Mouse (Mus musculus) limb, embryonic 11.5 days (tissue): ENCODE measurements around the gene Aldh1a1. TPM values are rescaled to one million over a fixed set of nuclear protein-coding genes. Genes with fewer than 3 reads are reported as not detected.
"Not testable (repeated sequence)": the region's sequence is repeated elsewhere in the genome, so short reads cannot be mapped to it uniquely, and the experiment has no call there.

Experiments
- ATAC-seq: fragments of 200-750 bp; cut with Nextera tagmentation; 2 replicates; pipeline ENCODE4 v1.8.0; 2017; ENCODE audit warnings: low read depth; ENCODE audit not compliant: insufficient number of reproducible peaks, low FRiP score, low TSS enrichment
- DNase-seq: peaks from one replicate; pipeline ENCODE4 v3.0.0-alpha.2; 2015; ENCODE audit warnings: low spot score
- H3K27ac ChIP-seq: fragments of 300-500 bp; sonication (generic); replicated peaks from 2 replicates; pipeline ENCODE4 v1.5.1; 2014; ENCODE audit warnings: low read depth, mild to moderate bottlenecking, low read length
- H3K27me3 ChIP-seq: fragments of 300-500 bp; sonication (generic); 2 replicates; pipeline ENCODE4 v1.6.1; 2014; ENCODE audit warnings: mild to moderate bottlenecking, low read length, mixed read lengths; ENCODE audit not compliant: control insufficient read depth, insufficient read depth
- H3K36me3 ChIP-seq: fragments of 300-500 bp; sonication (generic); 2 replicates; pipeline ENCODE4 v1.6.1; 2014; ENCODE audit warnings: mild to moderate bottlenecking, low read length, moderate library complexity, mixed read lengths; ENCODE audit not compliant: control insufficient read depth, insufficient read depth
- H3K4me1 ChIP-seq: fragments of 300-500 bp; sonication (generic); 2 replicates; pipeline ENCODE4 v1.6.1; 2014; ENCODE audit warnings: low read length, mixed read lengths; ENCODE audit not compliant: control insufficient read depth, insufficient read depth
- H3K4me2 ChIP-seq: fragments of 300-500 bp; sonication (generic); 2 replicates; pipeline ENCODE4 v1.6.1; 2014; ENCODE audit warnings: low read depth, mild to moderate bottlenecking, moderate library complexity; ENCODE audit not compliant: severe bottlenecking
- H3K4me3 ChIP-seq: fragments of 300-500 bp; sonication (generic); 2 replicates; pipeline ENCODE4 v1.5.1; 2014; ENCODE audit warnings: low read depth, low read length
- H3K9ac ChIP-seq: fragments of 300-500 bp; sonication (generic); 2 replicates; pipeline ENCODE4 v1.6.1; 2014; ENCODE audit warnings: mild to moderate bottlenecking, low read length
- H3K9me3 ChIP-seq: fragments of 300-500 bp; sonication (generic); 2 replicates; pipeline ENCODE4 v1.6.1; 2016; ENCODE audit warnings: low read length; ENCODE audit not compliant: control insufficient read depth
- WGBS: fragments of 180-500 bp; shearing (Covaris S2); extraction: QIAGEN DNeasy Blood & Tissue Kit; methylation state at CpG from one replicate; pipeline ENCODE4 v1.1.7; 2014; 5-methylcytosine and 5-hydroxymethylcytosine counted together
- polyA plus RNA-seq: library from polyadenylated mRNA; unstranded; fragments of >200 nt; fragmentation: Nextera tagmentation; extraction: Ambion mirVana; gene quantifications from 2 replicates; pipeline ENCODE4 v1.2.1, GENCODE M21; 2014

Gene Aldh1a1
- polyA plus RNA-seq, 1 experiment from 2014 or later: 0.09 TPM

- Histone ChIP-seq H3K36me3 (no peaks in the 10 kb centered on the region), H3K4me1 (no peaks in the 10 kb centered on the region), H3K4me3 (no peak overlapping the region), H3K27ac (no peak overlapping the region), H3K4me2 (no peak overlapping the region), H3K27me3 (no peaks in the 10 kb centered on the region), H3K9ac (no peak overlapping the region), H3K9me3 (no peaks in the 10 kb centered on the region)
- ATAC-seq (no peak), DNase-seq (no peak)
- 60% methylated on average over 3 of the region's 3 CpGs for WGBS
These were observed 151.8 kb downstream of the Aldh1a1 start for GRCm38 (mm10) chr19:20644346-20644745.

GRCm38 (mm10) chr19:20647496-20647895 is 155.0 kb downstream of the Aldh1a1 start:
- not testable (repeated sequence) for ATAC-seq, DNase-seq, H3K9ac ChIP-seq, H3K27ac ChIP-seq, H3K4me3 ChIP-seq, H3K36me3 ChIP-seq, H3K27me3 ChIP-seq, H3K4me1 ChIP-seq, H3K9me3 ChIP-seq, H3K4me2 ChIP-seq

GRCm38 (mm10) chr19:20650008-20650407 is 157.5 kb downstream of the Aldh1a1 start:
- no peaks in the 10 kb centered on the region for H3K9me3 ChIP-seq
- no peaks in the 10 kb centered on the region for H3K36me3 ChIP-seq
- H3K9ac ChIP-seq: no peak overlapping the region
- no peak overlapping the region for H3K4me3 ChIP-seq
- H3K27ac ChIP-seq: no peak overlapping the region
- no peak for DNase-seq
- H3K4me1 ChIP-seq: no peaks in the 10 kb centered on the region
- H3K4me2 ChIP-seq: no peak overlapping the region
- no peaks in the 10 kb centered on the region for H3K27me3 ChIP-seq
- 41% methylated on average over 2 of the region's 2 CpGs for WGBS
- ATAC-seq: no peak

- 72% methylated on average over 1 of the region's 1 CpGs for WGBS
- Histone ChIP-seq H3K36me3 (no peaks in the 10 kb centered on the region), H3K9me3 (no peaks in the 10 kb centered on the region), H3K4me2 (no peak overlapping the region), H3K27me3 (no peaks in the 10 kb centered on the region), H3K4me3 (no peak overlapping the region), H3K27ac (no peak overlapping the region), H3K4me1 (no peaks in the 10 kb centered on the region), H3K9ac (no peak overlapping the region)
- ATAC-seq: no peak
- no peak for DNase-seq
These were observed 160.7 kb downstream of the Aldh1a1 start for GRCm38 (mm10) chr19:20653082-20653676.

- 73% methylated on average over 3 of the region's 3 CpGs for WGBS
- Histone ChIP-seq H3K4me2 (no peak overlapping the region), H3K36me3 (no peaks in the 10 kb centered on the region), H3K9ac (no peak overlapping the region), H3K4me3 (no peak overlapping the region), H3K4me1 (no peaks in the 10 kb centered on the region), H3K27me3 (no peaks in the 10 kb centered on the region), H3K9me3 (no peaks in the 10 kb centered on the region), H3K27ac (no peak overlapping the region)
- no peak for DNase-seq
- ATAC-seq: no peak
These were observed 161.8 kb downstream of the Aldh1a1 start for GRCm38 (mm10) chr19:20654141-20654873.

- Histone ChIP-seq H3K36me3 (no peaks in the 10 kb centered on the region), H3K27ac (no peak overlapping the region), H3K4me3 (no peak overlapping the region), H3K9ac (no peak overlapping the region), H3K4me1 (no peaks in the 10 kb centered on the region), H3K4me2 (no peak overlapping the region), H3K27me3 (no peaks in the 10 kb centered on the region), H3K9me3 (no peaks in the 10 kb centered on the region)
- DNase-seq (no peak), ATAC-seq (no peak)
- WGBS: 88% methylated on average over 3 of the region's 3 CpGs
These were observed 185.3 kb downstream of the Aldh1a1 start for GRCm38 (mm10) chr19:20677697-20678355.

Other genes with a start within 250 kb of the Aldh1a1 start
- 5.5 and 6.8 TPM in 2 replicates for gene Anxa1, start 101.8 kb upstream of the Aldh1a1 start, polyA plus RNA-seq
- 0.71 and 1.4 TPM in 2 replicates for gene Aldh1a7, start 234.8 kb downstream of the Aldh1a1 start, polyA plus RNA-seq